Mouse (Mus musculus): Measurements from ENCODE around the gene Zfp628. TPM values are rescaled to one million over a fixed set of nuclear protein-coding genes. Genes with fewer than 3 reads are reported as not detected.
A peak's percentile ranks its signal among the peaks of the same experiment; 100 is the strongest.

The Zfp628 gene
- polyA plus RNA-seq, 1 experiment from 2014 or later: 4.8 TPM

GRCm38 (mm10) chr7:4886680-4887079 lies 28.3 kb upstream of the Zfp628 start:
- no peak for DNase-seq (ENCODE audit: low spot score)
- no peak overlapping the region for H3K9ac ChIP-seq (ENCODE audit: low read length)
- no peak overlapping the region for H3K27ac ChIP-seq (ENCODE audit: low read depth, low read length)
- no peak for ATAC-seq (replicated peaks; ENCODE audit: low FRiP score)
- no peaks in the 10 kb centered on the region for H3K27me3 ChIP-seq (ENCODE audit: control insufficient read depth, insufficient read depth, low read length)
- no peak overlapping the region for H3K4me2 ChIP-seq (ENCODE audit: low read depth, low read length, severe bottlenecking)
- H3K9me3 ChIP-seq (ENCODE audit: control insufficient read depth, low read length): no peaks in the 10 kb centered on the region
- WGBS: 81% methylated on average over 4 of the region's 4 CpGs
- no peaks in the 10 kb centered on the region for H3K36me3 ChIP-seq (ENCODE audit: control insufficient read depth, insufficient read depth, low read length)
- H3K4me1 ChIP-seq (replicated peaks; ENCODE audit: control insufficient read depth, insufficient read depth, low read length): no peaks in the 10 kb centered on the region
- H3K4me3 ChIP-seq (ENCODE audit: low read depth, low read length): no peak overlapping the region

- Histone ChIP-seq H3K27me3 (ENCODE audit: control insufficient read depth, insufficient read depth, low read length) (peaks cover 7% of the 10 kb centered on the region; the same call in 1 of the 2 replicates), H3K36me3 (ENCODE audit: control insufficient read depth, insufficient read depth, low read length) (no peaks in the 10 kb centered on the region), H3K9me3 (ENCODE audit: control insufficient read depth, low read length) (no peaks in the 10 kb centered on the region), H3K27ac (ENCODE audit: low read depth, low read length) (no peak overlapping the region), H3K4me2 (ENCODE audit: low read depth, low read length, severe bottlenecking) (no peak overlapping the region), H3K4me1 (replicated peaks; ENCODE audit: control insufficient read depth, insufficient read depth, low read length) (no peaks in the 10 kb centered on the region), H3K4me3 (ENCODE audit: low read depth, low read length) (no peak overlapping the region), H3K9ac (ENCODE audit: low read length) (no peak overlapping the region)
- no peak for ATAC-seq (replicated peaks; ENCODE audit: low FRiP score)
- peak; percentile 43 for DNase-seq (ENCODE audit: low spot score)
- WGBS: 71% methylated on average over 11 of the region's 11 CpGs
These were observed 19.8 kb upstream of the Zfp628 start for GRCm38 (mm10) chr7:4895186-4895585.

- H3K9me3 ChIP-seq (ENCODE audit: control insufficient read depth, low read length): peaks cover 4% of the 10 kb centered on the region
- H3K4me1 ChIP-seq (replicated peaks; ENCODE audit: control insufficient read depth, insufficient read depth, low read length): 0 out of 2 replicates have a peak, but pooled peaks cover 2% of the 10 kb centered on the region
- ATAC-seq (replicated peaks; ENCODE audit: low FRiP score) (peak; percentile 53; the same call in 1 of the 2 replicates), DNase-seq (ENCODE audit: low spot score) (no peak)
- peak overlapping the region; percentile 27 for H3K9ac ChIP-seq (ENCODE audit: low read length)
- H3K27ac ChIP-seq (ENCODE audit: low read depth, low read length): no peak overlapping the region
- H3K36me3 ChIP-seq (ENCODE audit: control insufficient read depth, insufficient read depth, low read length): no peaks in the 10 kb centered on the region
- H3K27me3 ChIP-seq (ENCODE audit: control insufficient read depth, insufficient read depth, low read length): peaks cover 7% of the 10 kb centered on the region; the same call in 1 of the 2 replicates
- WGBS: 21% methylated on average over 18 of the region's 18 CpGs
- peak overlapping the region; percentile 46 for H3K4me2 ChIP-seq (ENCODE audit: low read depth, low read length, severe bottlenecking)
- H3K4me3 ChIP-seq (ENCODE audit: low read depth, low read length): peak overlapping the region; percentile 12; the same call in 1 of the 2 replicates
These were observed 16.0 kb upstream of the Zfp628 start for GRCm38 (mm10) chr7:4898851-4899648.

GRCm38 (mm10) chr7:4899649-4900522 lies 15.1 kb upstream of the Zfp628 start:
- Histone ChIP-seq H3K9ac (ENCODE audit: low read length) (peak overlapping the region; percentile 27), H3K4me3 (ENCODE audit: low read depth, low read length) (peak overlapping the region; percentile 12; the same call in 1 of the 2 replicates), H3K4me2 (ENCODE audit: low read depth, low read length, severe bottlenecking) (peak overlapping the region; percentile 46), H3K27ac (ENCODE audit: low read depth, low read length) (no peak overlapping the region), H3K9me3 (ENCODE audit: control insufficient read depth, low read length) (peaks cover 4% of the 10 kb centered on the region), H3K4me1 (replicated peaks; ENCODE audit: control insufficient read depth, insufficient read depth, low read length) (0 out of 2 replicates have a peak, but pooled peaks cover 2% of the 10 kb centered on the region), H3K27me3 (ENCODE audit: control insufficient read depth, insufficient read depth, low read length) (peaks cover 7% of the 10 kb centered on the region; the same call in 1 of the 2 replicates), H3K36me3 (ENCODE audit: control insufficient read depth, insufficient read depth, low read length) (no peaks in the 10 kb centered on the region)
- 5% methylated on average over 19 of the region's 19 CpGs for WGBS
- DNase-seq (ENCODE audit: low spot score): no peak
- 0 out of 2 replicates have a peak, but pooled peaks have one; percentile 32 for ATAC-seq (replicated peaks; ENCODE audit: low FRiP score)

GRCm38 (mm10) chr7:4900523-4900851 lies 14.5 kb upstream of the Zfp628 start:
- ATAC-seq (replicated peaks; ENCODE audit: low FRiP score) (no peak), DNase-seq (ENCODE audit: low spot score) (no peak)
- peaks cover 7% of the 10 kb centered on the region; the same call in 1 of the 2 replicates for H3K27me3 ChIP-seq (ENCODE audit: control insufficient read depth, insufficient read depth, low read length)
- H3K4me2 ChIP-seq (ENCODE audit: low read depth, low read length, severe bottlenecking): no peak overlapping the region
- no peak overlapping the region for H3K27ac ChIP-seq (ENCODE audit: low read depth, low read length)
- no peaks in the 10 kb centered on the region for H3K36me3 ChIP-seq (ENCODE audit: control insufficient read depth, insufficient read depth, low read length)
- no peak overlapping the region for H3K9ac ChIP-seq (ENCODE audit: low read length)
- H3K4me1 ChIP-seq (replicated peaks; ENCODE audit: control insufficient read depth, insufficient read depth, low read length): 0 out of 2 replicates have a peak, but pooled peaks cover 2% of the 10 kb centered on the region
- WGBS: 15% methylated on average over 11 of the region's 11 CpGs
- H3K4me3 ChIP-seq (ENCODE audit: low read depth, low read length): no peak overlapping the region
- peaks cover 4% of the 10 kb centered on the region for H3K9me3 ChIP-seq (ENCODE audit: control insufficient read depth, low read length)

GRCm38 (mm10) chr7:4901171-4901570 lies 13.8 kb upstream of the Zfp628 start:
- Histone ChIP-seq H3K36me3 (ENCODE audit: control insufficient read depth, insufficient read depth, low read length) (no peaks in the 10 kb centered on the region), H3K9me3 (ENCODE audit: control insufficient read depth, low read length) (peaks cover 4% of the 10 kb centered on the region), H3K9ac (ENCODE audit: low read length) (no peak overlapping the region), H3K4me1 (replicated peaks; ENCODE audit: control insufficient read depth, insufficient read depth, low read length) (peaks cover 2% of the 10 kb centered on the region; the same call in 1 of the 2 replicates), H3K27ac (ENCODE audit: low read depth, low read length) (no peak overlapping the region), H3K4me2 (ENCODE audit: low read depth, low read length, severe bottlenecking) (no peak overlapping the region), H3K27me3 (ENCODE audit: control insufficient read depth, insufficient read depth, low read length) (peaks cover 7% of the 10 kb centered on the region; the same call in 1 of the 2 replicates), H3K4me3 (ENCODE audit: low read depth, low read length) (no peak overlapping the region)
- ATAC-seq (replicated peaks; ENCODE audit: low FRiP score): no peak
- 39% methylated on average over 8 of the region's 8 CpGs for WGBS
- DNase-seq (ENCODE audit: low spot score): peak; percentile 74

- Histone ChIP-seq H3K27me3 (ENCODE audit: control insufficient read depth, insufficient read depth, low read length) (peaks cover 7% of the 10 kb centered on the region; the same call in 1 of the 2 replicates), H3K36me3 (ENCODE audit: control insufficient read depth, insufficient read depth, low read length) (no peaks in the 10 kb centered on the region), H3K9me3 (ENCODE audit: control insufficient read depth, low read length) (peaks cover 4% of the 10 kb centered on the region), H3K4me1 (replicated peaks; ENCODE audit: control insufficient read depth, insufficient read depth, low read length) (peaks cover 9% of the 10 kb centered on the region), H3K4me3 (ENCODE audit: low read depth, low read length) (no peak overlapping the region), H3K4me2 (ENCODE audit: low read depth, low read length, severe bottlenecking) (no peak overlapping the region), H3K27ac (ENCODE audit: low read depth, low read length) (no peak overlapping the region), H3K9ac (ENCODE audit: low read length) (no peak overlapping the region)
- WGBS: 66% methylated on average over 9 of the region's 9 CpGs
- DNase-seq (ENCODE audit: low spot score): no peak
- no peak for ATAC-seq (replicated peaks; ENCODE audit: low FRiP score)
These were observed 12.6 kb upstream of the Zfp628 start for GRCm38 (mm10) chr7:4902404-4902803.

DNA sequence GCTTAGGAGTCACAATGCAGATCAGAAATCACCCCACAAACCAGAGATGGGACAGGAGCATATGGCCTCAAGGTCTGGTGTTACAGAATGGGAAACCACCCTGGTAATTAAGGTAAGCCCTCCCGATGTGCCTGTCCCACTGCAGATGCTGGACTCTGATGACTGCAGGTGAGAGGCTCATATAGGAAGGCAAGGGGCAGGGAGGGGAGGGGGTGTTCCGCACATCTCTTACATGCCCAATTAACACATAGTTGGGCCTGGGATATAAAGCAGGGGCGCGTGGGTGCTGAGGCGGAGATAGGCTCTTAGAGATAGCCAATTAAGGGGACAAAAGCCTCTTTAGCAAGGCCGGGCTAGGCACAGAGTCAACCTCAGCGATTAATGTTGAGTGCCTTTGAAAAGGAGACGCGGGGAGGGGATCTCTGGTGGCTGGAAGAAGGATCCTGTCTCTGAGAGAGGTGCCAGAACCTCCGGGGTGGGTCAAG lies 8.5 kb upstream of the Zfp628 start, which contains the start of gene Gm36210:
Gene Gm36210 (minus strand): TSS at position 51 of the 485 bp plus-strand sequence.
- no peak for DNase-seq (ENCODE audit: low spot score)
- no peaks in the 10 kb centered on the region for H3K36me3 ChIP-seq (ENCODE audit: control insufficient read depth, insufficient read depth, low read length)
- 12% methylated on average over 10 of the region's 10 CpGs for WGBS
- no peak within 1 kb of the TSS for H3K4me2 ChIP-seq (ENCODE audit: low read depth, low read length, severe bottlenecking)
- no peaks in the 10 kb centered on the region; the same call in 1 of the 2 replicates for H3K9me3 ChIP-seq (ENCODE audit: control insufficient read depth, low read length)
- peaks cover 6% of the 10 kb centered on the region for H3K4me1 ChIP-seq (replicated peaks; ENCODE audit: control insufficient read depth, insufficient read depth, low read length)
- H3K27me3 ChIP-seq (ENCODE audit: control insufficient read depth, insufficient read depth, low read length): no peaks in the 10 kb centered on the region
- ATAC-seq (replicated peaks; ENCODE audit: low FRiP score): peak; percentile 73
- peak within 1 kb of the TSS; percentile 53; the same call in 1 of the 2 replicates for H3K27ac ChIP-seq (ENCODE audit: low read depth, low read length)
- no peak within 1 kb of the TSS for H3K4me3 ChIP-seq (ENCODE audit: low read depth, low read length)
- H3K9ac ChIP-seq (ENCODE audit: low read length): peak within 1 kb of the TSS; percentile 32
